Mouse (Mus musculus): Measurements from ENCODE around the gene Lrrc36. TPM values are rescaled to one million over a fixed set of nuclear protein-coding genes. Genes with fewer than 3 reads are reported as not detected.
A peak's percentile ranks its signal among the peaks of the same experiment; 100 is the strongest.

The Lrrc36 gene
- polyA plus RNA-seq, 1 experiment from 2014 or later = 3.0 TPM

- H3K27ac ChIP-seq (ENCODE audit: low read depth, low read length) = no peak overlapping the region
- no peak for ATAC-seq (ENCODE audit: low FRiP score)
- WGBS = 89% methylated on average over 5 of the region's 5 CpGs
Observed at GRCm38 (mm10) chr8:105448596-105448995, 35.2 kb downstream of the Lrrc36 start.

GRCm38 (mm10) chr8:105450977-105451376 lies 37.6 kb downstream of the Lrrc36 start:
- no peaks in the 10 kb centered on the region for H3K27me3 ChIP-seq (ENCODE audit: control insufficient read depth, insufficient read depth, low read length)
- no peaks in the 10 kb centered on the region for H3K36me3 ChIP-seq (ENCODE audit: control insufficient read depth, insufficient read depth, low read length)
- no peak overlapping the region for H3K9ac ChIP-seq (ENCODE audit: low read depth, low read length)
- H3K4me2 ChIP-seq (replicated peaks; ENCODE audit: low read depth, low read length) = no peak overlapping the region
- no peaks in the 10 kb centered on the region for H3K4me1 ChIP-seq (replicated peaks; ENCODE audit: control insufficient read depth, insufficient read depth, low read length)
- 47% methylated on average over 1 of the region's 1 CpGs for WGBS
- H3K4me3 ChIP-seq (ENCODE audit: low read depth, low read length) = no peak overlapping the region
- DNase-seq (ENCODE audit: low spot score) = no peak
- no peaks in the 10 kb centered on the region for H3K9me3 ChIP-seq (ENCODE audit: control insufficient read depth, low read length)
- peak; percentile 65 for ATAC-seq (ENCODE audit: low FRiP score)
- H3K27ac ChIP-seq (ENCODE audit: low read depth, low read length) = no peak overlapping the region

More at GRCm38 (mm10) chr8:105448596-105448995, 35.2 kb downstream of the Lrrc36 start:
- no peaks in the 10 kb centered on the region for H3K36me3 ChIP-seq (ENCODE audit: control insufficient read depth, insufficient read depth, low read length)
- H3K9me3 ChIP-seq (ENCODE audit: control insufficient read depth, low read length) = no peaks in the 10 kb centered on the region
- H3K9ac ChIP-seq (ENCODE audit: low read depth, low read length) = no peak overlapping the region
- no peak overlapping the region for H3K4me2 ChIP-seq (replicated peaks; ENCODE audit: low read depth, low read length)
- no peaks in the 10 kb centered on the region for H3K27me3 ChIP-seq (ENCODE audit: control insufficient read depth, insufficient read depth, low read length)
- no peak overlapping the region for H3K4me3 ChIP-seq (ENCODE audit: low read depth, low read length)
- DNase-seq (ENCODE audit: low spot score) = no peak
- 0 out of 2 replicates have a peak, but pooled peaks cover 3% of the 10 kb centered on the region for H3K4me1 ChIP-seq (replicated peaks; ENCODE audit: control insufficient read depth, insufficient read depth, low read length)

- Histone ChIP-seq H3K9ac (ENCODE audit: low read depth, low read length) (no peak overlapping the region), H3K4me2 (replicated peaks; ENCODE audit: low read depth, low read length) (no peak overlapping the region), H3K36me3 (ENCODE audit: control insufficient read depth, insufficient read depth, low read length) (no peaks in the 10 kb centered on the region), H3K27me3 (ENCODE audit: control insufficient read depth, insufficient read depth, low read length) (no peaks in the 10 kb centered on the region), H3K4me1 (replicated peaks; ENCODE audit: control insufficient read depth, insufficient read depth, low read length) (no peaks in the 10 kb centered on the region), H3K9me3 (ENCODE audit: control insufficient read depth, low read length) (no peaks in the 10 kb centered on the region), H3K27ac (ENCODE audit: low read depth, low read length) (peak overlapping the region; percentile 14; the same call in 1 of the 2 replicates), H3K4me3 (ENCODE audit: low read depth, low read length) (no peak overlapping the region)
- DNase-seq (ENCODE audit: low spot score) (no peak), ATAC-seq (ENCODE audit: low FRiP score) (no peak)
- WGBS = 61% methylated on average over 15 of the region's 15 CpGs
Observed at GRCm38 (mm10) chr8:105451903-105452603, 38.7 kb downstream of the Lrrc36 start.

GRCm38 (mm10) chr8:105453296-105453695 lies 39.9 kb downstream of the Lrrc36 start:
- WGBS = 76% methylated on average over 5 of the region's 5 CpGs
- no peak for ATAC-seq (ENCODE audit: low FRiP score)

GRCm38 (mm10) chr8:105454088-105454487 lies 40.7 kb downstream of the Lrrc36 start:
- ATAC-seq (ENCODE audit: low FRiP score) (no peak), DNase-seq (ENCODE audit: low spot score) (no peak)
- Histone ChIP-seq H3K4me1 (replicated peaks; ENCODE audit: control insufficient read depth, insufficient read depth, low read length) (no peaks in the 10 kb centered on the region; the same call in 1 of the 2 replicates), H3K27ac (ENCODE audit: low read depth, low read length) (no peak overlapping the region), H3K27me3 (ENCODE audit: control insufficient read depth, insufficient read depth, low read length) (no peaks in the 10 kb centered on the region), H3K4me2 (replicated peaks; ENCODE audit: low read depth, low read length) (no peak overlapping the region), H3K36me3 (ENCODE audit: control insufficient read depth, insufficient read depth, low read length) (no peaks in the 10 kb centered on the region), H3K9ac (ENCODE audit: low read depth, low read length) (no peak overlapping the region), H3K4me3 (ENCODE audit: low read depth, low read length) (no peak overlapping the region), H3K9me3 (ENCODE audit: control insufficient read depth, low read length) (no peaks in the 10 kb centered on the region)
- WGBS = 70% methylated on average over 5 of the region's 5 CpGs

More at GRCm38 (mm10) chr8:105453296-105453695, 39.9 kb downstream of the Lrrc36 start:
- H3K27ac ChIP-seq (ENCODE audit: low read depth, low read length) = no peak overlapping the region
- H3K27me3 ChIP-seq (ENCODE audit: control insufficient read depth, insufficient read depth, low read length) = no peaks in the 10 kb centered on the region
- no peaks in the 10 kb centered on the region for H3K9me3 ChIP-seq (ENCODE audit: control insufficient read depth, low read length)
- H3K4me2 ChIP-seq (replicated peaks; ENCODE audit: low read depth, low read length) = no peak overlapping the region
- H3K36me3 ChIP-seq (ENCODE audit: control insufficient read depth, insufficient read depth, low read length) = no peaks in the 10 kb centered on the region
- H3K9ac ChIP-seq (ENCODE audit: low read depth, low read length) = no peak overlapping the region
- DNase-seq (ENCODE audit: low spot score) = peak; percentile 24
- no peak overlapping the region for H3K4me3 ChIP-seq (ENCODE audit: low read depth, low read length)
- H3K4me1 ChIP-seq (replicated peaks; ENCODE audit: control insufficient read depth, insufficient read depth, low read length) = no peaks in the 10 kb centered on the region; the same call in 1 of the 2 replicates

GRCm38 (mm10) chr8:105455218-105455617 lies 41.8 kb downstream of the Lrrc36 start:
- H3K27me3 ChIP-seq (ENCODE audit: control insufficient read depth, insufficient read depth, low read length) = no peaks in the 10 kb centered on the region
- 68% methylated on average over 10 of the region's 10 CpGs for WGBS
- no peak overlapping the region for H3K9ac ChIP-seq (ENCODE audit: low read depth, low read length)
- H3K4me2 ChIP-seq (replicated peaks; ENCODE audit: low read depth, low read length) = no peak overlapping the region
- DNase-seq (ENCODE audit: low spot score) (no peak), ATAC-seq (ENCODE audit: low FRiP score) (no peak)
- no peaks in the 10 kb centered on the region for H3K9me3 ChIP-seq (ENCODE audit: control insufficient read depth, low read length)
- no peaks in the 10 kb centered on the region for H3K36me3 ChIP-seq (ENCODE audit: control insufficient read depth, insufficient read depth, low read length)
- no peak overlapping the region for H3K27ac ChIP-seq (ENCODE audit: low read depth, low read length)
- H3K4me1 ChIP-seq (replicated peaks; ENCODE audit: control insufficient read depth, insufficient read depth, low read length) = no peaks in the 10 kb centered on the region; the same call in 1 of the 2 replicates
- H3K4me3 ChIP-seq (ENCODE audit: low read depth, low read length) = no peak overlapping the region

- H3K9ac ChIP-seq (ENCODE audit: low read depth, low read length) = no peak overlapping the region
- 69% methylated on average over 13 of the region's 13 CpGs for WGBS
- H3K4me2 ChIP-seq (replicated peaks; ENCODE audit: low read depth, low read length) = no peak overlapping the region
- DNase-seq (ENCODE audit: low spot score) (no peak), ATAC-seq (ENCODE audit: low FRiP score) (no peak)
- no peaks in the 10 kb centered on the region for H3K36me3 ChIP-seq (ENCODE audit: control insufficient read depth, insufficient read depth, low read length)
- H3K4me1 ChIP-seq (replicated peaks; ENCODE audit: control insufficient read depth, insufficient read depth, low read length) = peaks cover 8% of the 10 kb centered on the region
- no peaks in the 10 kb centered on the region for H3K9me3 ChIP-seq (ENCODE audit: control insufficient read depth, low read length)
- no peak overlapping the region for H3K27ac ChIP-seq (ENCODE audit: low read depth, low read length)
- no peaks in the 10 kb centered on the region for H3K27me3 ChIP-seq (ENCODE audit: control insufficient read depth, insufficient read depth, low read length)
- no peak overlapping the region for H3K4me3 ChIP-seq (ENCODE audit: low read depth, low read length)
Observed at GRCm38 (mm10) chr8:105461085-105461803, 47.9 kb downstream of the Lrrc36 start.

- Histone ChIP-seq H3K4me3 (ENCODE audit: low read depth, low read length) (no peak overlapping the region), H3K36me3 (ENCODE audit: control insufficient read depth, insufficient read depth, low read length) (0 out of 2 replicates have a peak, but pooled peaks cover 2% of the 10 kb centered on the region), H3K27ac (ENCODE audit: low read depth, low read length) (peak overlapping the region; percentile 73), H3K9ac (ENCODE audit: low read depth, low read length) (no peak overlapping the region), H3K4me2 (replicated peaks; ENCODE audit: low read depth, low read length) (no peak overlapping the region), H3K27me3 (ENCODE audit: control insufficient read depth, insufficient read depth, low read length) (no peaks in the 10 kb centered on the region), H3K4me1 (replicated peaks; ENCODE audit: control insufficient read depth, insufficient read depth, low read length) (peaks cover 11% of the 10 kb centered on the region), H3K9me3 (ENCODE audit: control insufficient read depth, low read length) (no peaks in the 10 kb centered on the region)
- ATAC-seq (ENCODE audit: low FRiP score) (no peak), DNase-seq (ENCODE audit: low spot score) (no peak)
- WGBS = 73% methylated on average over 7 of the region's 7 CpGs
Observed at GRCm38 (mm10) chr8:105464595-105464994, 51.2 kb downstream of the Lrrc36 start.

Data from hindbrain, embryonic 11.5 days (tissue).